Mouse (Mus musculus): ENCODE measurements around the gene Ppfia4. TPM values are rescaled to one million over a fixed set of nuclear protein-coding genes. Genes with fewer than 3 reads are reported as not detected.

The Ppfia4 gene
- total RNA-seq, 1 experiment, result 14.1 TPM

- Histone ChIP-seq H3K36me3 (ENCODE audit: control insufficient read depth, insufficient read depth, low read length, poor library complexity, severe bottlenecking) (no peaks in the 10 kb centered on the region), H3K9me3 (ENCODE audit: control insufficient read depth, insufficient read depth, low read depth, low read length) (no peaks in the 10 kb centered on the region), H3K4me1 (ENCODE audit: control insufficient read depth in 2 of 2, insufficient read depth in 2 of 2, low read length in 2 of 2, poor library complexity in 1 of 2) (peaks cover 2 to 12% of the 10 kb centered on the region in 2 experiments; a peak in 1 of 4 replicates), H3K27ac (ENCODE audit: insufficient read depth, low read depth, low read length, poor library complexity, severe bottlenecking) (no peak overlapping the region), H3K4me3 (ENCODE audit: insufficient read depth in 1 of 2, low read depth in 1 of 2, low read length in 2 of 2, poor library complexity in 1 of 2, severe bottlenecking in 1 of 2) (no peak overlapping the region), H3K9ac (ENCODE audit: insufficient read depth, low read depth, low read length, poor library complexity, severe bottlenecking) (no peak overlapping the region)
- no peak for DNase-seq (ENCODE audit: low read depth, low spot score)
- in situ Hi-C loops (cut with MboI; ENCODE audit: low sequenced_read_pairs in 2 of 2, unreplicated experiment in 2 of 2), result no loop called here
- TF ChIP-seq HCFC1 (IDR thresholded peaks at IDR 0.05; ENCODE audit: borderline replicate concordance, insufficient read depth, low read length) (no peak), ZNF384 (IDR thresholded peaks at IDR 0.05; ENCODE audit: low read depth, low read length) (no peak), ZC3H11A (IDR thresholded peaks at IDR 0.05; ENCODE audit: borderline replicate concordance, low read depth, low read length) (no peak), MAFK (IDR thresholded peaks at IDR 0.05; ENCODE audit: insufficient read depth, low read depth, low read length) (no peak), CHD2 (IDR thresholded peaks at IDR 0.05; ENCODE audit: low read depth, low read length) (no peak)
Measured at GRCm38 (mm10) chr1:134288239-134288638, 44.5 kb downstream of the Ppfia4 start.

GRCm38 (mm10) chr1:134285458-134286120 lies 47.1 kb downstream of the Ppfia4 start:
- H3K27ac ChIP-seq (ENCODE audit: insufficient read depth, low read depth, low read length, poor library complexity, severe bottlenecking), result no peak overlapping the region

GRCm38 (mm10) chr1:134283108-134283507 lies 49.6 kb downstream of the Ppfia4 start:
- in situ Hi-C loops (cut with MboI; ENCODE audit: low sequenced_read_pairs in 2 of 2, unreplicated experiment in 2 of 2), result no loop called here
- Histone ChIP-seq H3K4me3 (ENCODE audit: insufficient read depth in 1 of 2, low read depth in 1 of 2, low read length in 2 of 2, poor library complexity in 1 of 2, severe bottlenecking in 1 of 2) (no peak overlapping the region), H3K9ac (ENCODE audit: insufficient read depth, low read depth, low read length, poor library complexity, severe bottlenecking) (no peak overlapping the region), H3K36me3 (ENCODE audit: control insufficient read depth, insufficient read depth, low read length, poor library complexity, severe bottlenecking) (no peaks in the 10 kb centered on the region), H3K27ac (ENCODE audit: insufficient read depth, low read depth, low read length, poor library complexity, severe bottlenecking) (no peak overlapping the region), H3K4me1 (ENCODE audit: control insufficient read depth in 2 of 2, insufficient read depth in 2 of 2, low read length in 2 of 2, poor library complexity in 1 of 2) (peaks cover 2 to 6% of the 10 kb centered on the region in 2 experiments; a peak in 1 of 4 replicates), H3K9me3 (ENCODE audit: control insufficient read depth, insufficient read depth, low read depth, low read length) (no peaks in the 10 kb centered on the region)
- no peak for DNase-seq (ENCODE audit: low read depth, low spot score)
- TF ChIP-seq CHD2 (IDR thresholded peaks at IDR 0.05; ENCODE audit: low read depth, low read length), result no peak
- no peak for TF ChIP-seq HCFC1 (IDR thresholded peaks at IDR 0.05; ENCODE audit: borderline replicate concordance, insufficient read depth, low read length)

More at GRCm38 (mm10) chr1:134285458-134286120, 47.1 kb downstream of the Ppfia4 start:
- H3K9ac ChIP-seq (ENCODE audit: insufficient read depth, low read depth, low read length, poor library complexity, severe bottlenecking), result no peak overlapping the region
- TF ChIP-seq CHD2 (IDR thresholded peaks at IDR 0.05; ENCODE audit: low read depth, low read length) (no peak), ZC3H11A (IDR thresholded peaks at IDR 0.05; ENCODE audit: borderline replicate concordance, low read depth, low read length) (no peak), ZNF384 (IDR thresholded peaks at IDR 0.05; ENCODE audit: low read depth, low read length) (no peak), MAFK (IDR thresholded peaks at IDR 0.05; ENCODE audit: insufficient read depth, low read depth, low read length) (no peak), HCFC1 (IDR thresholded peaks at IDR 0.05; ENCODE audit: borderline replicate concordance, insufficient read depth, low read length) (no peak)
- in situ Hi-C loops (cut with MboI; ENCODE audit: low sequenced_read_pairs in 2 of 2, unreplicated experiment in 2 of 2), result no loop called here
- H3K9me3 ChIP-seq (ENCODE audit: control insufficient read depth, insufficient read depth, low read depth, low read length), result no peaks in the 10 kb centered on the region
- no peak for DNase-seq (ENCODE audit: low read depth, low spot score)
- H3K4me1 ChIP-seq (ENCODE audit: control insufficient read depth in 2 of 2, insufficient read depth in 2 of 2, low read length in 2 of 2, poor library complexity in 1 of 2), result peaks cover 2 to 6% of the 10 kb centered on the region in 2 experiments; a peak in 1 of 4 replicates
- no peak overlapping the region for H3K4me3 ChIP-seq (ENCODE audit: insufficient read depth in 1 of 2, low read depth in 1 of 2, low read length in 2 of 2, poor library complexity in 1 of 2, severe bottlenecking in 1 of 2)
- no peaks in the 10 kb centered on the region for H3K36me3 ChIP-seq (ENCODE audit: control insufficient read depth, insufficient read depth, low read length, poor library complexity, severe bottlenecking)

GRCm38 (mm10) chr1:134282342-134282741 lies 50.4 kb downstream of the Ppfia4 start:
- DNase-seq (ENCODE audit: low read depth, low spot score), result no peak
- in situ Hi-C loops (cut with MboI; ENCODE audit: low sequenced_read_pairs in 2 of 2, unreplicated experiment in 2 of 2), result no loop called here
- H3K9ac ChIP-seq (ENCODE audit: insufficient read depth, low read depth, low read length, poor library complexity, severe bottlenecking), result no peak overlapping the region
- no peaks in the 10 kb centered on the region for H3K9me3 ChIP-seq (ENCODE audit: control insufficient read depth, insufficient read depth, low read depth, low read length)
- H3K4me3 ChIP-seq (ENCODE audit: insufficient read depth in 1 of 2, low read depth in 1 of 2, low read length in 2 of 2, poor library complexity in 1 of 2, severe bottlenecking in 1 of 2), result no peak overlapping the region
- TF ChIP-seq HCFC1 (IDR thresholded peaks at IDR 0.05; ENCODE audit: borderline replicate concordance, insufficient read depth, low read length) (no peak), CHD2 (IDR thresholded peaks at IDR 0.05; ENCODE audit: low read depth, low read length) (no peak), ZC3H11A (IDR thresholded peaks at IDR 0.05; ENCODE audit: borderline replicate concordance, low read depth, low read length) (no peak), ZNF384 (IDR thresholded peaks at IDR 0.05; ENCODE audit: low read depth, low read length) (no peak), MAFK (IDR thresholded peaks at IDR 0.05; ENCODE audit: insufficient read depth, low read depth, low read length) (no peak)
- peaks cover 2 to 6% of the 10 kb centered on the region in 2 experiments; a peak in 1 of 4 replicates for H3K4me1 ChIP-seq (ENCODE audit: control insufficient read depth in 2 of 2, insufficient read depth in 2 of 2, low read length in 2 of 2, poor library complexity in 1 of 2)
- no peaks in the 10 kb centered on the region for H3K36me3 ChIP-seq (ENCODE audit: control insufficient read depth, insufficient read depth, low read length, poor library complexity, severe bottlenecking)
- no peak overlapping the region for H3K27ac ChIP-seq (ENCODE audit: insufficient read depth, low read depth, low read length, poor library complexity, severe bottlenecking)

Measured in ES-E14 (cell line).